Comparison of ENCODE assay signal across 8 mouse cellular contexts in the genomic region with DNA sequence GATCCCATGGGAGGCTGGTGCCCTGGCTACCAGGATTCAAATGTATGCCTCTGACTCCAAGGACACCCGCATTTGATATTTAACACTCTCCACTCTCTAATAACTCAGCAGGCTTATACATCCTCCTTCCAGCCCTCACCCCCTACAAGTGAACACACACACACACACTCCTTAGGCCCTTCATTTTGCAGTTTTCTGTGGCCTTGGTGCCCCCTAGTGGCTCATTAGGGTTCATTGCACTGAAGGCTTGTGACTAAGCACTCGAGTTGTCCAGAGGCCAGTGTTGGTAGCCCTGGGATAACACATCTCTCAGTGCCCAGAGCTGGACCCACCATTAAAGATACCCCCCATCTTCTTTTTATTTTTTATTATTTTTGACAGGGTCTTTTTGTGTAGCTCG. TPM values are rescaled to one million over a fixed set of nuclear protein-coding genes. Genes with fewer than 3 reads are reported as not detected.
A peak's percentile ranks its signal among the peaks of the same experiment; 100 is the strongest.
DNase-seq lines count a peak whose midpoint lies in the region; ATAC-seq lines count a peak whose summit lies in the region.

No protein-coding gene starts in this region.

- DNase-seq in 3134 (ENCODE audit: extremely low read depth, insufficient read length, low spot score) (peak; percentile 26), liver (peak; percentile 49)
- peak; percentile 64 to 88 for DNase-seq in adrenal gland, adult (ENCODE audit: inconsistent age in 2 of 2, low spot score in 1 of 2)
- peak; percentile 86 for DNase-seq in embryo, embryonic 10.5 days (ENCODE audit: low spot score)
- DNase-seq in gastrocnemius, postnatal 36 days, result peak; percentile 41 to 48
- peak; percentile 78 for DNase-seq in kidney, adult 9 months
- DNase-seq in spleen, postnatal 36 days (ENCODE audit: low spot score in 2 of 2), result peak; percentile 39 to 58

- intact Hi-C loops in gastrocnemius, postnatal 36 days (cut with DNase I), result loop anchor here (2.0 kb wide), 1 partner anchor 41 kb away; no protein-coding TSS in a partner anchor

- peak; percentile 68 for ATAC-seq in monocyte, adult 5-6 weeks (replicated peaks; ENCODE audit: insufficient number of reproducible peaks, low FRiP score, low TSS enrichment, poor library complexity, severe bottlenecking)

RNA-seq across cellular contexts. Expression of gene Lamtor5, which starts 4.8 kb away (rescaled TPM):
- total RNA-seq in gastrocnemius, postnatal 36 days (2021), result 10 to 100 TPM; 50.4 to 58.4 TPM
- total RNA-seq in monocyte, adult 5-6 weeks (2017), result 53.9 to 104 TPM (median 75.6 TPM) in 3 replicates

RNA-seq across cellular contexts. Expression of gene Slc16a4, which starts 17.2 kb away (rescaled TPM):
- total RNA-seq in gastrocnemius, postnatal 36 days (2021), result under 1 TPM; 0.10 to 0.18 TPM
- total RNA-seq in monocyte, adult 5-6 weeks (2017), result 0.67 to 1.1 TPM (median 0.96 TPM) in 3 replicates

RNA-seq across cellular contexts. Expression of gene Prok1, which starts 34.3 kb away (rescaled TPM):
- total RNA-seq in gastrocnemius, postnatal 36 days (2021), result not detected
- 0.21 TPM in 1 of 3 replicates, not detected in the others for total RNA-seq in monocyte, adult 5-6 weeks (2017)

RNA-seq across cellular contexts. Expression of gene A630076J17Rik, which starts 43.4 kb away (rescaled TPM):
- not detected for total RNA-seq in gastrocnemius, postnatal 36 days (2021)
- total RNA-seq in monocyte, adult 5-6 weeks (2017), result not detected in 3 replicates

RNA-seq across cellular contexts. Expression of gene Cym, which starts 52.3 kb away (rescaled TPM):
- not detected for total RNA-seq in gastrocnemius, postnatal 36 days (2021)
- 3.7 to 7.2 TPM in 2 of 3 replicates, not detected in the other for total RNA-seq in monocyte, adult 5-6 weeks (2017)

Comparison
In these comparisons a context has a peak if more than half of its experiments do, and no peak if none do; other contexts are left out.
1. Peak in every context shown above with its lines: DNase-seq and ATAC-seq.
2. DNase-seq: peak in every context shown above with its lines; median percentile 86 in embryo, embryonic 10.5 days; 78 in kidney, adult 9 months; 76 in adrenal gland, adult; 49 in liver; 48 in spleen, postnatal 36 days; 44 in gastrocnemius, postnatal 36 days; 26 in 3134.